Mouse (Mus musculus) ovary, adult 18-20 months (tissue): Measurements from ENCODE around the gene Gpr18.
"Not testable (repeated sequence)": the region's sequence is repeated elsewhere in the genome, so short reads cannot be mapped to it uniquely, and the experiment has no call there.

Experiments used
- DNase-seq: peaks from one replicate; pipeline ENCODE4 v3.0.0; 2022; ENCODE audit warnings: low spot score, mixed read lengths

The Gpr18 gene

GRCm38 (mm10) chr14:121881211-121881610, 34.4 kb downstream of the Gpr18 start:
- no peak for DNase-seq

GRCm38 (mm10) chr14:121879266-121879840, 36.2 kb downstream of the Gpr18 start:
- DNase-seq = no peak

GRCm38 (mm10) chr14:121878859-121879206, 36.7 kb downstream of the Gpr18 start:
- no peak for DNase-seq

- DNase-seq = peak; percentile 97
Measured at GRCm38 (mm10) chr14:121878176-121878858, 37.3 kb downstream of the Gpr18 start, which contains the start of gene Ubac2. Gene Ubac2, plus strand, starts transcription at chr14:121878620.

- no peak for DNase-seq
Measured at GRCm38 (mm10) chr14:121877640-121878039, 37.9 kb downstream of the Gpr18 start.

- no peak for DNase-seq
Measured at GRCm38 (mm10) chr14:121876860-121877259, 38.7 kb downstream of the Gpr18 start.

- DNase-seq = not testable (repeated sequence)
Measured at GRCm38 (mm10) chr14:121876190-121876589, 39.4 kb downstream of the Gpr18 start.

- DNase-seq = no peak
Measured at GRCm38 (mm10) chr14:121873646-121874045, 41.9 kb downstream of the Gpr18 start.

- no peak for DNase-seq
Measured at GRCm38 (mm10) chr14:121873172-121873571, 42.4 kb downstream of the Gpr18 start.

GRCm38 (mm10) chr14:121872760-121873159, 42.8 kb downstream of the Gpr18 start:
- DNase-seq = no peak

- no peak for DNase-seq
Measured at GRCm38 (mm10) chr14:121869111-121869510, 46.5 kb downstream of the Gpr18 start.

GRCm38 (mm10) chr14:121866574-121866973, 49.0 kb downstream of the Gpr18 start:
- no peak for DNase-seq

GRCm38 (mm10) chr14:121865162-121865561, 50.4 kb downstream of the Gpr18 start:
- not testable (repeated sequence) for DNase-seq
